In the genomic region with DNA sequence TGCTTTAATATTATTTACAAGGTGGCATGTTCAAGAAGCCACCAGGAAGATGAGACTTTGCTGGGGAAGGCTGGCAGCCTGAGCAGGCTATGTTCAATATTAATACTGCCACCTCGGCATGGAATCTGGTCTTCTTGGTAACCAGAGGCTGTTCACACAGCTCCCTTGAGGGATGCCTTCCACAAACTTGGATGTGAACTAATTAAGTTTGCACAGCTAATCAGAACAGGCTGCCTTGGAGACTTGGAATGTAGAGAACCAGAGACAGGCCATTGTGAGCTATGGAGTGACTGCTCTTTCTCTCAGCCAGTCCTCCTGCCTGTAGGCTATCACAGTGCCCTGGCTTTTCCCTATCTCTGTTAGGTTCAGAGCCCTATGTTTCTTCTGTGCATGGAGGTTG, we compare ENCODE assay signal across 21 mouse cellular contexts.
DNase-seq lines count a peak whose midpoint lies in the region; ATAC-seq and TF ChIP-seq lines count a peak whose summit lies in the region.
"Had no signal": no experiment of that assay in that cellular context is flagged by ENCODE, and none has a peak within 500 bp of the region (broad histone marks: within the 10 kb centered on the region; RNA-seq: fewer than 3 reads in every experiment).

No protein-coding gene starts in this region.

- H3K4me2 ChIP-seq in midbrain, postnatal 0 days (ENCODE audit: low read depth, low read length, poor library complexity, severe bottlenecking): no peak overlapping the region
- no peak overlapping the region for H3K4me2 ChIP-seq in midbrain, embryonic 16.5 days (ENCODE audit: low read length)
- H3K4me2 ChIP-seq in embryonic facial prominence, embryonic 12.5 days (replicated peaks): no peak overlapping the region
- H3K4me2 ChIP-seq: hindbrain, embryonic 14.5 days had no signal

- no peak for ATAC-seq in midbrain, postnatal 0 days (ENCODE audit: low FRiP score)
- no peak for ATAC-seq in midbrain, embryonic 16.5 days
- no peak for ATAC-seq in embryonic facial prominence, embryonic 12.5 days (ENCODE audit: insufficient number of reproducible peaks, insufficient read depth, low FRiP score, low TSS enrichment)
- ATAC-seq: CD4-positive, CD25-positive, alpha-beta regulatory T cell, adult 4 months; forebrain, embryonic 14.5 days had no signal

- H3K27me3 ChIP-seq in midbrain, postnatal 0 days (ENCODE audit: insufficient read depth, low read length): no peaks in the 10 kb centered on the region
- no peaks in the 10 kb centered on the region for H3K27me3 ChIP-seq in midbrain, embryonic 16.5 days (ENCODE audit: control insufficient read depth, insufficient read depth, low read depth, low read length)
- H3K27me3 ChIP-seq in embryonic facial prominence, embryonic 12.5 days: no peaks in the 10 kb centered on the region
- H3K27me3 ChIP-seq in limb, embryonic 10.5 days (ENCODE audit: low read depth, poor library complexity, severe bottlenecking): no peaks in the 10 kb centered on the region

- H3K36me3 ChIP-seq in midbrain, postnatal 0 days (ENCODE audit: insufficient read depth, low read length): no peaks in the 10 kb centered on the region
- no peaks in the 10 kb centered on the region for H3K36me3 ChIP-seq in midbrain, embryonic 16.5 days (ENCODE audit: control insufficient read depth, insufficient read depth, low read length)
- H3K36me3 ChIP-seq in embryonic facial prominence, embryonic 12.5 days: no peaks in the 10 kb centered on the region
- H3K36me3 ChIP-seq in limb, embryonic 10.5 days: no peaks in the 10 kb centered on the region
- H3K36me3 ChIP-seq: heart, embryonic 10.5 days had no signal

- H3K27ac ChIP-seq in midbrain, postnatal 0 days (ENCODE audit: low read depth, low read length): no peak overlapping the region
- H3K27ac ChIP-seq in midbrain, embryonic 16.5 days (ENCODE audit: low read length): no peak overlapping the region
- H3K27ac ChIP-seq in embryonic facial prominence, embryonic 12.5 days: peak overlapping the region; percentile 3; the same call in 1 of the 2 replicates
- peak overlapping the region; percentile 46 for H3K27ac ChIP-seq in limb, embryonic 10.5 days
- H3K27ac ChIP-seq in layer of hippocampus, adult 2 months: no peak overlapping the region
- H3K27ac ChIP-seq: heart, embryonic 10.5 days; hindbrain, embryonic 14.5 days had no signal

- H3K4me3 ChIP-seq in midbrain, postnatal 0 days (ENCODE audit: low read depth, low read length): no peak overlapping the region
- no peak overlapping the region for H3K4me3 ChIP-seq in midbrain, embryonic 16.5 days (ENCODE audit: low read depth, low read length)
- no peak overlapping the region for H3K4me3 ChIP-seq in embryonic facial prominence, embryonic 12.5 days
- H3K4me3 ChIP-seq in limb, embryonic 10.5 days: no peak overlapping the region
- H3K4me3 ChIP-seq in layer of hippocampus, adult 2 months: no peak overlapping the region
- H3K4me3 ChIP-seq: heart, embryonic 10.5 days had no signal

- H3K9me3 ChIP-seq in midbrain, postnatal 0 days (ENCODE audit: low read length): no peaks in the 10 kb centered on the region
- no peaks in the 10 kb centered on the region for H3K9me3 ChIP-seq in midbrain, embryonic 16.5 days (replicated peaks; ENCODE audit: control insufficient read depth, low read length, poor library complexity, severe bottlenecking)
- H3K9me3 ChIP-seq in embryonic facial prominence, embryonic 12.5 days: no peaks in the 10 kb centered on the region
- H3K9me3 ChIP-seq in limb, embryonic 10.5 days (replicated peaks): no peaks in the 10 kb centered on the region
- H3K9me3 ChIP-seq: G1E; heart, embryonic 10.5 days had no signal

- 50% methylated on average over 1 of the region's 1 CpGs for WGBS in midbrain, postnatal 0 days
- 45% methylated on average over 1 of the region's 1 CpGs for WGBS in midbrain, embryonic 16.5 days
- WGBS in embryonic facial prominence, embryonic 12.5 days: 29% methylated on average over 1 of the region's 1 CpGs
- 33% methylated on average over 1 of the region's 1 CpGs for WGBS in limb, embryonic 10.5 days

- H3K4me1 ChIP-seq in midbrain, postnatal 0 days (ENCODE audit: insufficient read depth, low read length): no peaks in the 10 kb centered on the region
- H3K4me1 ChIP-seq in midbrain, embryonic 16.5 days (ENCODE audit: control insufficient read depth, insufficient read depth, low read length): no peaks in the 10 kb centered on the region
- H3K4me1 ChIP-seq in embryonic facial prominence, embryonic 12.5 days: peaks cover 26% of the 10 kb centered on the region; the same call in 1 of the 2 replicates
- peaks cover 59% of the 10 kb centered on the region for H3K4me1 ChIP-seq in limb, embryonic 10.5 days

- no peak overlapping the region for H3K9ac ChIP-seq in midbrain, postnatal 0 days (replicated peaks; ENCODE audit: low read length, poor library complexity, severe bottlenecking)
- H3K9ac ChIP-seq in midbrain, embryonic 16.5 days (ENCODE audit: low read depth, low read length): no peak overlapping the region
- H3K9ac ChIP-seq in embryonic facial prominence, embryonic 12.5 days: no peak overlapping the region
- H3K9ac ChIP-seq: hindbrain, embryonic 14.5 days had no signal

- DNase-seq in embryo, embryonic 10 days (ENCODE audit: low spot score): peak; percentile 51
- DNase-seq in embryo, embryonic 9.5 days (ENCODE audit: extremely low spot score): no peak
- DNase-seq in midbrain, postnatal 0 days (ENCODE audit: low spot score): peak; percentile 67
- DNase-seq in limb, embryonic 10.5 days (ENCODE audit: low spot score): no peak
- DNase-seq in spleen, adult 18-20 months: no peak
- DNase-seq in layer of hippocampus, adult 2 months (ENCODE audit: low spot score in 2 of 2): no peak
- DNase-seq: adrenal gland, postnatal 10 days; B cell, adult 2 months; cerebellum, adult 18-20 months; cerebellum, adult 9-11 months; cerebellum, postnatal 36 days; gastrocnemius, postnatal 10 days; heart, adult 18-20 months; heart, postnatal 10 days had no signal

- TF ChIP-seq CTCF in midbrain, postnatal 0 days (IDR thresholded peaks at IDR 0.05): no peak
- TF ChIP-seq CTCF in layer of hippocampus, adult 2 months (conservative IDR thresholded peaks at IDR 0.05): no peak

Comparison
In these comparisons a context has a peak if more than half of its experiments do, and no peak if none do; other contexts are left out.
1. DNase-seq: peak in embryo, embryonic 10 days (single experiment) and midbrain, postnatal 0 days (single experiment); none in embryo, embryonic 9.5 days (single experiment), limb, embryonic 10.5 days (single experiment), spleen, adult 18-20 months (0 of 2) and layer of hippocampus, adult 2 months (0 of 2).
2. H3K27ac ChIP-seq: peak in embryonic facial prominence, embryonic 12.5 days (single experiment) and limb, embryonic 10.5 days (single experiment); none in midbrain, postnatal 0 days (single experiment), midbrain, embryonic 16.5 days (single experiment) and layer of hippocampus, adult 2 months (single experiment).